Mouse (Mus musculus): ENCODE results near the gene Cphx3. TPM values are rescaled to one million over a fixed set of nuclear protein-coding genes. Genes with fewer than 3 reads are reported as not detected.
"Not testable (repeated sequence)": the region's sequence is repeated elsewhere in the genome, so short reads cannot be mapped to it uniquely, and the experiment has no call there.

Cphx3 gene
- total RNA-seq (2021): not detected

GRCm38 (mm10) chr14:26081997-26082396 lies at the start of gene Cphx3:
TSS of gene Cphx3 (plus strand) at chr14:26082297.
- not testable (repeated sequence) for DNase-seq

GRCm38 (mm10) chr14:26034364-26034763 lies 47.7 kb upstream of the Cphx3 start:
- not testable (repeated sequence) for DNase-seq

GRCm38 (mm10) chr14:26035439-26035838 lies 46.7 kb upstream of the Cphx3 start:
- not testable (repeated sequence) for DNase-seq

- DNase-seq: not testable (repeated sequence)
These were observed 39.5 kb upstream of the Cphx3 start, which contains the start of gene Gm9780 for GRCm38 (mm10) chr14:26042611-26043010. TSS of gene Gm9780 (minus strand) at chr14:26042711.

GRCm38 (mm10) chr14:26045007-26045406 lies 37.1 kb upstream of the Cphx3 start:
- DNase-seq: not testable (repeated sequence)

GRCm38 (mm10) chr14:26047026-26047425 lies 35.1 kb upstream of the Cphx3 start:
- DNase-seq: not testable (repeated sequence)

- DNase-seq: not testable (repeated sequence)
These were observed 33.3 kb upstream of the Cphx3 start for GRCm38 (mm10) chr14:26048767-26049166.

GRCm38 (mm10) chr14:26058184-26058583 lies 23.9 kb upstream of the Cphx3 start:
- DNase-seq: not testable (repeated sequence)

- not testable (repeated sequence) for DNase-seq
These were observed 22.7 kb upstream of the Cphx3 start for GRCm38 (mm10) chr14:26059362-26059761.

- not testable (repeated sequence) for DNase-seq
These were observed 15.3 kb upstream of the Cphx3 start for GRCm38 (mm10) chr14:26066574-26067324.

- DNase-seq: not testable (repeated sequence)
These were observed 14.8 kb upstream of the Cphx3 start, which contains the start of gene Tmem254c for GRCm38 (mm10) chr14:26067325-26067633. TSS of gene Tmem254c (minus strand) at chr14:26067355.

GRCm38 (mm10) chr14:26076620-26077390 lies 5.3 kb upstream of the Cphx3 start:
- DNase-seq: not testable (repeated sequence)

GRCm38 (mm10) chr14:26081216-26081615 lies 881 bp upstream of the Cphx3 start, which contains the start of gene Cphx2:
TSS of gene Cphx2 (plus strand) at chr14:26081516.
- not testable (repeated sequence) for DNase-seq

- DNase-seq: not testable (repeated sequence)
These were observed 15.5 kb downstream of the Cphx3 start for GRCm38 (mm10) chr14:26097622-26098021.

GRCm38 (mm10) chr14:26118150-26118549 lies 36.1 kb downstream of the Cphx3 start, which contains the start of gene Duxbl2:
TSS of gene Duxbl2 (plus strand) at chr14:26118349.
- DNase-seq: not testable (repeated sequence)

- not testable (repeated sequence) for DNase-seq
These were observed 36.5 kb downstream of the Cphx3 start for GRCm38 (mm10) chr14:26118550-26119000.

GRCm38 (mm10) chr14:26119095-26119494 lies 37.0 kb downstream of the Cphx3 start:
- not testable (repeated sequence) for DNase-seq

- DNase-seq: not testable (repeated sequence)
These were observed 65.0 kb downstream of the Cphx3 start for GRCm38 (mm10) chr14:26147095-26147494.

GRCm38 (mm10) chr14:26156032-26156431 lies 73.9 kb downstream of the Cphx3 start:
- not testable (repeated sequence) for DNase-seq

- not testable (repeated sequence) for DNase-seq
These were observed 79.1 kb downstream of the Cphx3 start for GRCm38 (mm10) chr14:26161156-26161555.

GRCm38 (mm10) chr14:26162423-26162822 lies 80.3 kb downstream of the Cphx3 start:
- DNase-seq: not testable (repeated sequence)

- DNase-seq: not testable (repeated sequence)
These were observed 83.2 kb downstream of the Cphx3 start for GRCm38 (mm10) chr14:26165266-26165665.

GRCm38 (mm10) chr14:26173955-26174354 lies 91.9 kb downstream of the Cphx3 start:
- not testable (repeated sequence) for DNase-seq
